Mouse (Mus musculus) leukemia stem cell, adult 10-12 weeks (primary cell): ENCODE results near the gene Trip6. TPM values are rescaled to one million over a fixed set of nuclear protein-coding genes. Genes with fewer than 3 reads are reported as not detected.

Experiments used
- polyA plus RNA-seq: library from polyadenylated mRNA; stranded (reverse); fragments of >175 nt; gene quantifications from 2 replicates; pipeline ENCODE4 v1.2.3, GENCODE M21; 2012; ENCODE audit warnings: low replicate concordance

Gene Trip6
- polyA plus RNA-seq, result 32.1 and 38.4 TPM in 2 replicates

GRCm38 (mm10) chr5:137314193-137315083 lies at the start of gene Trip6:
Gene Trip6 (minus strand): TSS chr5:137314404.

GRCm38 (mm10) chr5:137349384-137350204 lies 35.4 kb upstream of the Trip6 start, which contains the start of gene Ephb4:
Gene Ephb4 (plus strand): TSS chr5:137350109.

GRCm38 (mm10) chr5:137333512-137334174 lies 19.4 kb upstream of the Trip6 start, which contains the start of gene Slc12a9:
Gene Slc12a9 (minus strand): TSS chr5:137333597.

GRCm38 (mm10) chr5:137307071-137307912 lies 6.9 kb downstream of the Trip6 start, which contains the start of gene Srrt:
Gene Srrt (minus strand): TSS chr5:137307674.

GRCm38 (mm10) chr5:137293839-137294743 lies 20.1 kb downstream of the Trip6 start, which contains the start of gene Ufsp1:
Gene Ufsp1 (plus strand): TSS chr5:137294629.

GRCm38 (mm10) chr5:137287032-137287952 lies 26.9 kb downstream of the Trip6 start, which contains the start of gene Ache:
Gene Ache (plus strand): TSS chr5:137287519.

Other genes starting within 250 kb of the Trip6 start
- gene Serpine1, start 242.1 kb downstream of the Trip6 start, polyA plus RNA-seq, result 0.62 and 0.82 TPM in 2 replicates
- 11.5 and 33.4 TPM in 2 replicates for gene Trim56, start 198.2 kb downstream of the Trip6 start, polyA plus RNA-seq
- gene Muc3, start 165.1 kb downstream of the Trip6 start, polyA plus RNA-seq, result not detected in 2 replicates
- 0.12 TPM in 1 of 2 replicates, not detected in the other for gene Muc3a, start 102.0 kb downstream of the Trip6 start, polyA plus RNA-seq
- gene Ache, start 26.9 kb downstream of the Trip6 start, polyA plus RNA-seq, result 42.7 and 57.4 TPM in 2 replicates
- 14.7 and 19.7 TPM in 2 replicates for gene Ufsp1, start 19.8 kb downstream of the Trip6 start, polyA plus RNA-seq
- gene Srrt, start 6.7 kb downstream of the Trip6 start, polyA plus RNA-seq, result 437 and 506 TPM in 2 replicates
- gene Slc12a9, start 19.2 kb upstream of the Trip6 start, polyA plus RNA-seq, result 2.7 and 5.8 TPM in 2 replicates
- 1.3 and 3.4 TPM in 2 replicates for gene Ephb4, start 35.7 kb upstream of the Trip6 start, polyA plus RNA-seq
- gene Zan, start 162.7 kb upstream of the Trip6 start, polyA plus RNA-seq, result 0.07 and 0.16 TPM in 2 replicates
- gene Pop7, start 188.1 kb upstream of the Trip6 start, polyA plus RNA-seq, result 21.2 and 62.7 TPM in 2 replicates
- gene Gigyf1, start 204.1 kb upstream of the Trip6 start, polyA plus RNA-seq, result 54.3 and 65.9 TPM in 2 replicates
- not detected in 2 replicates for gene Epo, start 218.8 kb upstream of the Trip6 start, polyA plus RNA-seq
- gene Gnb2, start 219.1 kb upstream of the Trip6 start, polyA plus RNA-seq, result 351 and 463 TPM in 2 replicates
- not detected in 2 replicates for gene Actl6b, start 239.1 kb upstream of the Trip6 start, polyA plus RNA-seq